Mouse (Mus musculus) spleen, adult 2 months (tissue): ENCODE data around the gene Hibch.

Experiments used
- CTCF ChIP-seq: fragments of 200-500 bp; IDR thresholded peaks from 2 replicates; pipeline ENCODE4 v1.5.1; 2011; ENCODE audit warnings: mild to moderate bottlenecking, inconsistent platforms; ENCODE audit not compliant: insufficient read depth, insufficient read length, insufficient replicate concordance; ENCODE audit errors: extremely low read depth
- POLR2A ChIP-seq: fragments of 200-500 bp; IDR thresholded peaks from 2 replicates; pipeline ENCODE4 v1.6.1; 2011; ENCODE audit warnings: low read depth, low read length, inconsistent platforms

GRCm38 (mm10) chr1:52909783-52910182, 65.1 kb downstream of the Hibch start:
- no peak for TF ChIP-seq CTCF
- TF ChIP-seq POLR2A, result no peak
